Mouse (Mus musculus) hindbrain, embryonic 10.5 days (tissue): Measurements from ENCODE around the gene Kiss1. TPM values are rescaled to one million over a fixed set of nuclear protein-coding genes. Genes with fewer than 3 reads are reported as not detected.
"Not testable (repeated sequence)": the region's sequence is repeated elsewhere in the genome, so short reads cannot be mapped to it uniquely, and the experiment has no call there.

ENCODE experiments used
- DNase-seq: peaks from one replicate; pipeline ENCODE4 v3.0.0-alpha.2; 2017; ENCODE audit warnings: low spot score
- H3K27ac ChIP-seq: fragments of 300-500 bp; sonication (generic); 2 replicates; pipeline ENCODE4 v1.5.1; 2016; ENCODE audit warnings: mild to moderate bottlenecking, moderate library complexity
- H3K27me3 ChIP-seq: fragments of 300-500 bp; sonication (generic); 2 replicates; pipeline ENCODE4 v1.6.1; 2016; ENCODE audit warnings: mild to moderate bottlenecking; ENCODE audit not compliant: poor library complexity, insufficient read depth, severe bottlenecking
- H3K36me3 ChIP-seq: fragments of 300-500 bp; sonication (generic); 2 replicates; pipeline ENCODE4 v1.6.1; 2016; ENCODE audit warnings: mild to moderate bottlenecking, moderate library complexity
- H3K4me1 ChIP-seq: fragments of 300-500 bp; sonication (generic); replicated peaks from 2 replicates; pipeline ENCODE4 v1.6.1; 2016; ENCODE audit warnings: mild to moderate bottlenecking
- H3K4me3 ChIP-seq: fragments of 300-500 bp; sonication (generic); 2 replicates; pipeline ENCODE4 v1.5.1; 2016; ENCODE audit warnings: mild to moderate bottlenecking, moderate library complexity
- H3K9me3 ChIP-seq: fragments of 300-500 bp; sonication (generic); 2 replicates; pipeline ENCODE4 v1.6.1; 2016; ENCODE audit warnings: mild to moderate bottlenecking, moderate library complexity
- WGBS: fragments of 180-500 bp; shearing (Covaris S2); methylation state at CpG from one replicate; pipeline ENCODE4 v1.1.7; 2016; 5-methylcytosine and 5-hydroxymethylcytosine counted together
- polyA plus RNA-seq: library from polyadenylated mRNA; unstranded; fragments of >200 nt; fragmentation: Nextera tagmentation; extraction: Ambion mirVana; gene quantifications from 2 replicates; pipeline ENCODE4 v1.2.1, GENCODE M21; 2016

Kiss1 gene
- polyA plus RNA-seq, 1 experiment from 2014 or later = not detected

DNA sequence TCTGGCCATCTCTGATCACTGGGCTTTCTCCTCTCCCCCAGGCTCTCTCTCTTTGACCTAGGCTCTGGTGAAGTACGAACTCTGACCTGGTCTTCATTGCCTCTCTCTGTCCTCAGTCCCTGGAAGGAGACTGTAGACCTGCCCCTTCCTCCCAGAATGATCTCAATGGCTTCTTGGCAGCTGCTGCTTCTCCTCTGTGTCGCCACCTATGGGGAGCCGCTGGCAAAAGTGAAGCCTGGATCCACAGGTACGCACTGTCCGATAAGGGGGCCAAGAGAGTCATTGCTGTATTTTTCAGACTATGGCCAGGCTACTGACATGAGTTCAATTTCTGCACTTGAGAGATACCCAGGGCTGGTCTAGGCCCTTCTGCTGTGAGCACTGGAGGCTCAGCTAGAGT is 5.4 kb downstream of the Kiss1 start:
- H3K4me1 ChIP-seq = peaks cover 38% of the 10 kb centered on the region
- WGBS = 62% methylated on average over 5 of the region's 5 CpGs
- no peak overlapping the region for H3K4me3 ChIP-seq
- no peak for DNase-seq
- no peaks in the 10 kb centered on the region for H3K9me3 ChIP-seq
- no peaks in the 10 kb centered on the region for H3K36me3 ChIP-seq
- no peak overlapping the region for H3K27ac ChIP-seq
- H3K27me3 ChIP-seq = peaks cover 56% of the 10 kb centered on the region

DNA sequence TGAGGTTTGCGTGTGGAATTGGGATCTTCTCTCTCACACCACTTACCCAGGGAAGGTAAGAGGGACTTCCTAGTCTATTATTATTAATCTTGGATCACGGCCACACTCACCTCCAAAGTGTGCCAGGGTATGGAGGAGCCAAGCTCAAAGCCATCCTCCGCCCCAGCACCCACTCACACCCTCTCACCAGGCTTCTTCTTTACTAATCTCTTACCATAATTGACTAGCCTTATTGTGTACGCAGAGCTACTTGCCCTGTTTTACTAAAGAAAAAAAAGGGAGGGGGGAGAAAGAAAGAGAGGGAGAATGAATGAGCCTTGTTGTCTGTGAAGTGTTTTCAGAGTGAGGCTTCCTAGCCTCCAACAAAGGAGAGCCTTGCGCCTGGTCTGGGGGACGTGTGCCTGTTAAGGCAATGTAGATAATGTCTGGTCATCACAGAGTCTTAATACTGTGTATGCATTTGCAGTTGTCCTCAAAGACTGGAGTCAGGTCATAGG is 6.7 kb downstream of the Kiss1 start:
- H3K4me3 ChIP-seq = no peak overlapping the region
- no peaks in the 10 kb centered on the region for H3K36me3 ChIP-seq
- no peak for DNase-seq
- no peaks in the 10 kb centered on the region for H3K9me3 ChIP-seq
- 64% methylated on average over 6 of the region's 6 CpGs for WGBS
- peaks cover 62% of the 10 kb centered on the region for H3K27me3 ChIP-seq
- peaks cover 34% of the 10 kb centered on the region for H3K4me1 ChIP-seq
- no peak overlapping the region for H3K27ac ChIP-seq

DNA sequence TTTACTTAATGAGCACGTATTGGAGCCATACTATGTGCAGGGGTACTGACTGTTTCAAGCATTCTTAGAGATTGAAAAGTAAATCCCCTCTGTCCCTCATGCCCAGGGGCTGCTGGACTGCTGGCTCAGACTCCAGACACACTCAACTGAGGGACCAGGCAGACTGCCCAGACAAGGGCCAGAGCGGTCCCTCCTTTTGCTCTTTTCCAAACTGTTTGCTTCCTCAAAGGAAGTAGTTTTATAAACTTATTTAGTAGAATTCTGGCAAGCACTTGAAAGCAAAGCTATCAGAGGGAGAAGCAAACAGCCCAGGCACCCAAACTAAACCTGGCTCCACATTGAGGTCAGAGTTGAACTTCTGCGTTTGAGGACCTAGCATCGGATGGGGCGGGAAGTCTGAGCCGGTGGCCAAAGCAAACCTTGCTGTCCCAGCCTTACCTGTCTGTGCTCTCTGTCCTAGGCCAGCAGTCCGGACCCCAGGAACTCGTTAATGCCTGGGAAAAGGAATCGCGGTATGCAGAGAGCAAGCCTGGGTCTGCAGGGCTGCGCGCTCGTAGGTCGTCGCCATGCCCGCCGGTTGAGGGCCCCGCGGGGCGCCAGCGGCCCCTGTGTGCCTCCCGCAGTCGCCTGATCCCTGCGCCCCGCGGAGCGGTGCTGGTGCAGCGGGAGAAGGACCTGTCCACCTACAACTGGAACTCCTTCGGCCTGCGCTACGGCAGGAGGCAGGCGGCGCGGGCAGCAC is 7.4 kb downstream of the Kiss1 start:
- no peaks in the 10 kb centered on the region for H3K36me3 ChIP-seq
- H3K27me3 ChIP-seq = peaks cover 59% of the 10 kb centered on the region
- peak overlapping the region; percentile 50 for H3K4me3 ChIP-seq
- peaks cover 29% of the 10 kb centered on the region for H3K4me1 ChIP-seq
- peak overlapping the region; percentile 79 for H3K27ac ChIP-seq
- WGBS = 6% methylated on average over 34 of the region's 34 CpGs
- peak; percentile 39 for DNase-seq
- no peaks in the 10 kb centered on the region for H3K9me3 ChIP-seq

DNA sequence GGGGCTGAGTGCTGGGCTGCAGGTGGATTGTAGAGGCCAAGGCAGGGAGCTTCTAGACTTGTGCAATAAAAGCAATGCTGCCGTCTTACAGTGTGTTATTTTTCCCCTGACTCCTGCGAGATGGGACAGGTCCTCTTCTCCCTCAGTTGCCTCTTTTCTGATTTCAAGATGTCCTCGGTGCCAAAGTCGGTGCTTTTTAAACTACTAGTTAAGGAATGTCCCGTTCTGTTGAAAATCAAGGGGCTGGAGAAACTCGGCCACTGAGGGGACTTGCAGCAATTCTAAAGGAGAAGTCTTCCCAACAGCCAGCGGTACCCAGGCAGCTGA is 7.9 kb downstream of the Kiss1 start:
- H3K4me1 ChIP-seq = peaks cover 29% of the 10 kb centered on the region
- H3K9me3 ChIP-seq = no peaks in the 10 kb centered on the region
- peak overlapping the region; percentile 50 for H3K4me3 ChIP-seq
- H3K36me3 ChIP-seq = no peaks in the 10 kb centered on the region
- peak overlapping the region; percentile 79 for H3K27ac ChIP-seq
- H3K27me3 ChIP-seq = peaks cover 57% of the 10 kb centered on the region
- DNase-seq = no peak
- WGBS = 18% methylated on average over 7 of the region's 7 CpGs

DNA sequence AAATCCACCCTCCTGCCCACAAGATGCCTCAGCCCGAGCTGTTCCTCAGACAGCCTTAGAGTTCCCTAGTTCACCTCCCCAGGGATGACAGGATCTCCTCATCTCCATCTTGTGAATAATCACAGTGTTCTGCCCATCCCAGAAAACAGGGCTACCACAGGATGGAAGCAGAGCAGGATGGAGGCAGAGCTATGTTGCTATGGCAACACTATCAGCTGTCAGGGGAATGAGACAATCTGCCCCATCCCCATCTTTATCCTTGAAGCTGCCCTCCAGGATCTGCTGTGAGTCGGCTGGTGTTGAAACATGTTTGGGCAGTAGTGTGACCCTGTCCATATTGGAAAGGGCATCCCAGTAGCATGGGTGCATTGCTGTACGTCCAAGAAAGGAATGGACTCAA is 9.5 kb downstream of the Kiss1 start:
- Histone ChIP-seq H3K4me3 (no peak overlapping the region), H3K36me3 (no peaks in the 10 kb centered on the region), H3K9me3 (no peaks in the 10 kb centered on the region), H3K27ac (0 out of 2 replicates have a peak overlapping the region, but pooled peaks have one; percentile 8), H3K4me1 (peaks cover 29% of the 10 kb centered on the region), H3K27me3 (peaks cover 57% of the 10 kb centered on the region)
- WGBS = 53% methylated on average over 3 of the region's 3 CpGs
- DNase-seq = no peak

DNA sequence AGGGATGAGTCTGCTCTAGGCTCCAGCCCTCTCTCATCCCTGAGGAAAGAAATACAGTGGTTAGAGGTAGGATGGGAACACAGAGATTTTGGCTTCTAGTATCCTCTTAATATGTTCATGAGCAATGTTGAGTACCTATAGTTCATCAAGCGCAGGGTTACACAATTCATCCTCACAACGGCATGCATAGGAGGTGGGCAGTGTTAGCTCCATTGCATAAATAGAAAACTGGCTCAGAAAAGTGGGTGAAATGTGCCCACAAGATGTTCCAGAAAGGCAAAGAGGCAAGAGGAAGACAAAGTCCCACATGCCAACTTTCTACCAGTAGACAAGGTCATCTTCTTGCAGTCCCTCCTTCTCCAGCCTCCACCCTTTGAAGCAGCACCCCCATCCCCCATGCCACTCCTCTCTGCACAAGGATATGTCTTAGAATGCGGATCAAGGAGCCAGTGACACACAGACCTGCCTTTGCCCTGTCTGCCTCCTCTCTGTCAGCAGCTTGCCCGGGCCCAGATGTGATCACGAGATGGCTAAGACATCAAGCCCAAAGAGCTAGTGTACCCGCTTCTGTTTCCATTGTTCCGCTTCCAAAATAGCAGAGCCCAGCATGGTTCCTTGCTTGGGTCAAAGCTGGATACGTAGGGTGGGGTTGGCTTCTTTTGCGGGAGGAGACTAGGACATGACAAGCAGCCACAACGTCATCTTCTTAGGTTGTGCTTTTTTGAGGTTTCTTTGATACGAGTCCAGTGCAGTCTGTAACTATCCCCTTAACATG is 11.2 kb downstream of the Kiss1 start:
- H3K27ac ChIP-seq = no peak overlapping the region
- H3K27me3 ChIP-seq = peaks cover 47% of the 10 kb centered on the region
- WGBS = 84% methylated on average over 11 of the region's 11 CpGs
- H3K9me3 ChIP-seq = no peaks in the 10 kb centered on the region
- no peaks in the 10 kb centered on the region for H3K36me3 ChIP-seq
- H3K4me3 ChIP-seq = no peak overlapping the region
- peaks cover 29% of the 10 kb centered on the region for H3K4me1 ChIP-seq
- DNase-seq = no peak

DNA sequence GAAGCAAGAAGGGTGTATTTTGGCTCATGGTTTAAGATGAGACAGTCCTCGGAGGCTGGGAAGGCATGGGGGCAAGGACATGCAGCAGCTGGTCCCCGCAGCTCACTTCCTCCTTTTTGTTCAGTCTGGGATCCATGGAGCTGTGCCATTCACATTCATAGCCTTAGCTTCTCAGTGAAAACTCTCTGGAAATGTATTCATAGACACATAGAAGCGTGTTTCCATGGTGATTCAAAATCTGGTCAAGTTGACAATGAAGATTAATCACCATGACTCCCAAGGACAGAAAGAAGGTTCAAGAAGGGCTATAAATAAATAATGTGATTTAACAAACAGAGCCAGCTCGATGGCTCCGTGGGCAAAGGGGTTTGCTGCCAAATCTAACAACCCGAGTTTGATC is 12.3 kb downstream of the Kiss1 start:
- peaks cover 22% of the 10 kb centered on the region for H3K4me1 ChIP-seq
- WGBS = 71% methylated on average over 6 of the region's 6 CpGs
- H3K27ac ChIP-seq = no peak overlapping the region
- H3K27me3 ChIP-seq = peaks cover 36% of the 10 kb centered on the region
- no peak overlapping the region for H3K4me3 ChIP-seq
- no peaks in the 10 kb centered on the region for H3K36me3 ChIP-seq
- H3K9me3 ChIP-seq = no peaks in the 10 kb centered on the region
- no peak for DNase-seq

DNA sequence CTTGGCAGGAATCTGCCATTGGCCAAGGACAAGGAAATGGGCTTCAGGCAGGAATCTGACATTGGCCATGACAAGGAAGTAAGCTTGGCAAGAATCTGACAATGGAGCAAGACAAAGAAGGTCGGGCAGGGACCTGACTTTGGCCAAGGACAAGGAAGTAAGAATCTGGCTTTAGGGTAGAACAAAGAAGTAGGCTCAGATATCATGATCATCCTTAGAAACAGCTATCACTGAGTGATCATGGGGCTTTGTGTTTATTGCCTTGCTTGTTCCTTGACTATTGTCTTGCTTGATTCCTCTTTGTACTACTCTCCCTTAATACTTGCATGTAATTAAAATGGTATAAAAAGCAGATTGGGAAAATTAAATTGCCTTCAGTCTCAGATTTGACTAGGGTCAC is 18.7 kb downstream of the Kiss1 start:
- not testable (repeated sequence) for H3K36me3 ChIP-seq, H3K9me3 ChIP-seq, H3K27me3 ChIP-seq, H3K4me3 ChIP-seq, H3K4me1 ChIP-seq, H3K27ac ChIP-seq, DNase-seq
- WGBS = 66% methylated on average over 1 of the region's 1 CpGs

DNA sequence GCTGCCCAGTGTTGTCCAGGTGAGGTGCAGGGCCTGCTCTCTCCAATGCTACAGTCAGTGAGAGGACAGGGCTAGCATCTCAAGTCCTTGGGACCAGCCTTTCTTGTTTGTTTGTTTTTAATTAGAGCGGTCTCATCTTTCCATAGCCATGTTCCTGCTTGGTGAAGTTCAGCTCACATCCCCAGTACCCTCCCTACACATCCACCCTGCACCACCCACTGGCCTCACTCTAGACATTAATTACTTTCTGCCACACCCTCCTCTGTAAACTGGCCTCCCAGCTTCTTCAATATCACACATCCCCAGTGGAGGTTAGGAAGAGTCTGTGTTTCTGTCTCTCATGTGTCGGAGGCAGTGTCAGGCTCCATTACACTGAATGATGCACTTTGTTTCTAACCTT is 22.7 kb downstream of the Kiss1 start:
- Histone ChIP-seq H3K4me3 (no peak overlapping the region), H3K27me3 (no peaks in the 10 kb centered on the region), H3K9me3 (no peaks in the 10 kb centered on the region), H3K4me1 (no peaks in the 10 kb centered on the region), H3K27ac (no peak overlapping the region), H3K36me3 (no peaks in the 10 kb centered on the region)
- no peak for DNase-seq
- 97% methylated on average over 2 of the region's 2 CpGs for WGBS

DNA sequence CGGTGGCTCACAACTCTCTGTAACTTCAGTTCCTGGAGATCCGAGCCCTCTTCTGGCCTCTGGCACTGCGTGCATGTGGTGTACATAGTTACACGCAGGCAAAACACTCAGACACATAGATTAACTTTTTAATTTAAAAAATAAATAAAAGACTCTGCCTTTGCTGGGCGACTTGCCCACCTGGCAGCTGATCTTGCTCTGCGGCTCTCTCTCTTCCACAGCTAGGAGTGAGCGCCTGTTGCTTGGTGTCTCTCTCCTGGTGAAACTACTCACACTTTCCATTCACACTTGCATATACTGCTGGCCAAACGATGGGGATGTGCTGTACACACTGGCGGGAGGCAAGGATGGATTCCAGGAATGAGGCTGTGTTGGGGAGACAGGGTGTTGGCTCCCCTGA is 24.9 kb downstream of the Kiss1 start:
- 88% methylated on average over 9 of the region's 9 CpGs for whole genome bisulfite sequencing
- no peaks in the 10 kb centered on the region for H3K9me3 ChIP-seq
- no peak for DNase-seq
- 0 out of 2 replicates have a peak, but pooled peaks cover 8% of the 10 kb centered on the region for H3K27me3 ChIP-seq
- H3K27ac ChIP-seq = no peak overlapping the region
- no peaks in the 10 kb centered on the region for H3K36me3 ChIP-seq
- H3K4me3 ChIP-seq = no peak overlapping the region
- H3K4me1 ChIP-seq = 0 out of 2 replicates have a peak, but pooled peaks cover 3% of the 10 kb centered on the region

DNA sequence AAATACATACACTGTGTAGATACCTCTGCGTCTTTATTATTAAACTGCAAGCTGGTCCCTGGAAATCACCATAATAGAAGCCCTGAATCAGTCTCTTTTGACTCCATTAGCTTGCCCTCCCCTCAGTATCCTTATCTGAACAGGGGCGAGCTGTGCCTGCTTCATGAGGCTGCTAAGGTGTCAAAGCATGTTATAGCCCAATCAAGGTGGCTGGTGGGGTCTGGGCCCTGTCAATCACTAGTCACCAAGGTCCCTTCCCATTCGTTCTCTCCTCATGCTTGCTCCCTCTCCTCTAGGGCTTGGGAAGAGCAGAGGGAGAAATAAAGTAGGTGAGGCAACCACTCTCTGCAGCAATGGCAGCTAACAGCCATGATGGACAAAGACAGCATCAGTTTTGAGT is 25.6 kb downstream of the Kiss1 start:
- 80% methylated on average over 3 of the region's 3 CpGs for WGBS
- Histone ChIP-seq H3K4me1 (0 out of 2 replicates have a peak, but pooled peaks cover 10% of the 10 kb centered on the region), H3K4me3 (no peak overlapping the region), H3K9me3 (no peaks in the 10 kb centered on the region), H3K36me3 (no peaks in the 10 kb centered on the region), H3K27me3 (peaks cover 12% of the 10 kb centered on the region; the same call in 1 of the 2 replicates), H3K27ac (no peak overlapping the region)
- no peak for DNase-seq

DNA sequence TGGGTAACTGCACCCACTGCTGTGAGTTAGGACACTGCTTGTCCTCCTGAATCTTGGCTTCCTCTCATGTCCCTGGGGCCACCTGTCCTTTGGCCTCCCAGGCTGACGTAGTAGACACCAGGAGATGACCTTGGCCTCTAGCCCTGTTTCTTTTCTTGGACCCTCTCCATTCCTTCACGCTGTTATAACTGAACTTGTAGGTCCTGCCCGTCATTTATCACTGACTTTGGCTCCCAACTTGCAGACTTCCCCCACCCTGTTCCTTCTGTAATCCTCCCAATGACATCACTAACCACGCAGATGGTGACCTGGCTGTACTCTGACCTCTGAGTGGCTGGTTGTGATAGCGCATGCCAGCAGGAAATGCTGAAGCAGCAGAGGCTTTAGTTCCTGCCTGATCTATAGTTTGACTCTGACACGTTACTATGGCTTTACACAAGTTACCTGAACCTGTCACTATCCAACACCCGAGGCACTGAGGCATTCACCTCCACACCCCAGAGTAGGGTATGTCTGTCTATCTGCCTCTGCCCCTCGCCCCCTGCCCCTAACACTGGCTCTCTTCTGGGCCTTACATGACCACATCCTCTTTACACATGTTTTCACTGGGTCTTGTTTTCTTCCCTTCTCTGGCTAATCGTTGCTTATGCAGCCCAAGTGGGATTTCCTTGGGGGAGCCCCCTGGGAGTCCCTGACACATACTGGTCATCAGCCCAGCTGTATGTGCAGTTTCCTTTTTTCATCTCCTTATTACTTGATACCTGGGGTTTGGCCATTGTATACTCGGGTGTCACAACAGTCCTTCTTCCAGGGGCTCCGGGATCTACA is 26.2 kb downstream of the Kiss1 start:
- no peak for DNase-seq
- no peaks in the 10 kb centered on the region for H3K36me3 ChIP-seq
- peaks cover 17% of the 10 kb centered on the region for H3K27me3 ChIP-seq
- no peak overlapping the region for H3K27ac ChIP-seq
- 0 out of 2 replicates have a peak, but pooled peaks cover 10% of the 10 kb centered on the region for H3K4me1 ChIP-seq
- H3K4me3 ChIP-seq = no peak overlapping the region
- no peaks in the 10 kb centered on the region for H3K9me3 ChIP-seq
- WGBS = 79% methylated on average over 11 of the region's 11 CpGs
